Mouse (Mus musculus): ENCODE data around the gene Cbx8.

GRCm38 (mm10) chr11:119043273-119043540 lies 2.4 kb upstream of the Cbx8 start:
- no peak for TF ChIP-seq GATA1 (IDR thresholded peaks at IDR 0.05; ENCODE audit: low read length)
- TF ChIP-seq TAL1 (IDR thresholded peaks at IDR 0.05; ENCODE audit: low read length): no peak
